Mouse (Mus musculus): ENCODE results near the gene Mcm7. TPM values are rescaled to one million over a fixed set of nuclear protein-coding genes. Genes with fewer than 3 reads are reported as not detected.
"Not testable (repeated sequence)": the region's sequence is repeated elsewhere in the genome, so short reads cannot be mapped to it uniquely, and the experiment has no call there.

Mcm7 gene
- 23.0 and 24.5 TPM in 2 replicates for polyA plus RNA-seq (2012; rRNA removed)

DNA sequence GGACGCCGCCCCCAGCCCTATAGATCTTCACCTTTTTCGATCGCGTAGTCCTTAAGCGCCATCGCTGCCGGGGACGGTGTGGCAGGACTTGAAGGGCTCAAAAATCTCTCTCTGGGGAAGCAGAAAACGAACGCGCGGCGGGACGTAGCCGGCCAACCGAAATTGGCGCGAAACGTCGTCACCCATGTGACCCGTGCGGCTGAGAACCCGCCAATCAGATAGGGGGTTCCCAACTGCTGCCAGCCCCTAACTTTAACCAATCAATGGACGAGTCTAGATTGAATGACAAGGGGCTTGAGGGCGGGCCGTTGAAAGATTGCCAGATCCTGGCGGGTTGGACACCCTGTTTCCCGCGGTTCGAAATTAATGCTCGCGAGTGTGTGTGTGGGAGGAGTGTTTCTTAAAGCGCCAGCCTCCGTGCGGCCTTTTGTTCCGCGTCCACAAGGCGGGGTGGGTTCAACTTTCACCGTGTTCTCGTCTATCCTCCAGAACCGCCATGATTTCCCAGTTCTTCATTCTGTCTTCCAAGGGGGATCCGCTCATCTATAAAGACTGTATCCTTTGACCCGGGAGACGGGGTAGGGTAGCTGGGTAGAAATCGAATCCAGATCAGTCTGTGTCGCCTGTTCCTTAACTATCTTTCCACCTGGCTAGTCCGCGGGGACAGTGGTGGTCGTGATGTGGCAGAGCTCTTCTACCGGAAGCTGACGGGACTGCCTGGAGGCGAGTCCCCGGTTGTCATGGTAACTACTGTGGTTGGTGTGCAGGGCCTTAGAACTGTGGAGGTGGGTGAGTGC is at the start of gene Mcm7, which contains the start of gene Ap4m1:
Gene Mcm7 (minus strand): TSS at position 728 of the 797 bp plus-strand sequence.
Gene Ap4m1 (plus strand): TSS at position 308 of the 797 bp plus-strand sequence.
- H3K27ac ChIP-seq (ENCODE audit: insufficient read depth, low read length), result peak within 1 kb of the TSS; percentile 22; the same call in 1 of the 2 replicates
- under 1% methylated on average over 54 of the region's 54 CpGs for WGBS
- no peaks in the 10 kb centered on the region; the same call in 1 of the 2 replicates for H3K4me1 ChIP-seq (ENCODE audit: control insufficient read depth, insufficient read depth, low read length)
- no peaks in the 10 kb centered on the region for H3K27me3 ChIP-seq (ENCODE audit: control insufficient read depth, insufficient read depth, low read length)
- TF ChIP-seq CTCF (IDR thresholded peaks at IDR 0.05; ENCODE audit: borderline replicate concordance, insufficient read depth, low read depth, low read length) (no peak), POLR2A (IDR thresholded peaks at IDR 0.05; ENCODE audit: borderline replicate concordance, insufficient read depth, low read length) (no peak; the same call in 1 of the 2 replicates)
- DNase-seq, result peak; percentile 99
- H3K4me3 ChIP-seq (replicated peaks; ENCODE audit: insufficient read depth, low read depth, low read length), result peak within 1 kb of the TSS; percentile 79

DNA sequence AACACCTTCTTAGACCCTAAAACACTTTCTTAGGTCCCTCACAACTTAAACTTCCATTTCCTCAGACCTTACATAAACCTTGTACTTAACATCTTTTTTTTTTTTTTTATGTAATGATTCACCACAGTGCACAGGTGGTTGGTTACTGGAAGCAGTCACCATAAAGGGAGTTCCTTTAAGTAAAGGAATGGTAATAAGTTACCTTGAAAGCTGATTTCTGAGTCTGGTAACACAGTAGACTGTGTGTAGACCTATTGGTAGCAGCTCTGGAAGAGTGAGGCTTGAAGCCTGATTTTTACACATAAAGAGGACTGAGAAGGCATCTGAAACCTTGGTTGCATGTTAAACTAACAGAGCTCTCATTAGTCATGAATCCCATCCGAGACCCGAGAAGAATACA is 47.6 kb upstream of the Mcm7 start:
- Histone ChIP-seq H3K27me3 (ENCODE audit: control insufficient read depth, insufficient read depth, low read length) (no peaks in the 10 kb centered on the region; the same call in 1 of the 2 replicates), H3K27ac (ENCODE audit: insufficient read depth, low read length) (no peak overlapping the region), H3K4me1 (ENCODE audit: control insufficient read depth, insufficient read depth, low read length) (no peaks in the 10 kb centered on the region), H3K4me3 (replicated peaks; ENCODE audit: insufficient read depth, low read depth, low read length) (no peak overlapping the region)
- no peak for DNase-seq
- TF ChIP-seq POLR2A (IDR thresholded peaks at IDR 0.05; ENCODE audit: borderline replicate concordance, insufficient read depth, low read length), result no peak
- no peak for TF ChIP-seq CTCF (IDR thresholded peaks at IDR 0.05; ENCODE audit: borderline replicate concordance, insufficient read depth, low read depth, low read length)
- WGBS, result 73% methylated on average over 2 of the region's 2 CpGs

DNA sequence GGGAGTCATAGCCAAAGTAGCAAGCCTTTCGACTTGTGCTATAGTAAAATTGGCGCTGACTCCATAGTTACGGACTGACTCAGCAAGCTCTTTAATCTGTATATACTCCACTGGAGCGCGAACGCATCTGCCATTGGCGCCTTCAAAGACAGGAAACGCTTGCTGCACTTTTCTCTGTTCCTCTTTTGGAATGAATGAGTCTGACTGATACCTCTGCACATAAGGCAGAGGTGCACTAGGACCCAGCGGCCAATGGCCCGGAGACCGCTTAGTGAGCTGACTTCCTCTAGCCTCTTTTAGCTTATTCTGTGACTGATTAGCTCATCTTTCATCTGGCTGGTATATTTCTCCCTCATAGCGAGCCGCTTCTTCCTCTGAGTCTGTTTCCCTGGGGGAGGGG is 44.4 kb upstream of the Mcm7 start:
- H3K4me1 ChIP-seq (ENCODE audit: control insufficient read depth, insufficient read depth, low read length); H3K27ac ChIP-seq (ENCODE audit: insufficient read depth, low read length); DNase-seq; H3K4me3 ChIP-seq (replicated peaks; ENCODE audit: insufficient read depth, low read depth, low read length); H3K27me3 ChIP-seq (ENCODE audit: control insufficient read depth, insufficient read depth, low read length): not testable (repeated sequence)
- WGBS, result 90% methylated on average over 13 of the region's 13 CpGs

DNA sequence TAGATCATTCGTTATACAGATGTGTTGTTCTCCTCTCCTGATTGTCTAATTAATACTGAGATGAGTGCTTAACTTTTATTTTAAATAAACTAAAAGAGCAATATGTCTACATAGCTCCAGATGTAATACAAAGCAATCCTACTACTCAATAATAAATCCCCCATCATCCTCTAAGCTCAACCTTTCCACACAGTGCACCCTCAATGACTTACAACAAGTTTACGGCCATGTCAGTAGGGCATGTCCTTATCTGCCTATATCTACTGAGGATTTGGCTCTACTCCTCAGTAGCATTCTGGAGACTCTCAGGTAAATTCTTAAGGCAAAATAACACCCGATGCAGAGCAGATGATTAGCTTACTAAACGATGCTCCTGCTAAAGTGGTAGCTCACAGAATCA is 35.7 kb upstream of the Mcm7 start:
- H3K27ac ChIP-seq (ENCODE audit: insufficient read depth, low read length), result no peak overlapping the region
- 88% methylated on average over 4 of the region's 4 CpGs for WGBS
- no peaks in the 10 kb centered on the region for H3K4me1 ChIP-seq (ENCODE audit: control insufficient read depth, insufficient read depth, low read length)
- no peak for TF ChIP-seq POLR2A (IDR thresholded peaks at IDR 0.05; ENCODE audit: borderline replicate concordance, insufficient read depth, low read length)
- no peak for TF ChIP-seq CTCF (IDR thresholded peaks at IDR 0.05; ENCODE audit: borderline replicate concordance, insufficient read depth, low read depth, low read length)
- H3K4me3 ChIP-seq (replicated peaks; ENCODE audit: insufficient read depth, low read depth, low read length), result no peak overlapping the region
- H3K27me3 ChIP-seq (ENCODE audit: control insufficient read depth, insufficient read depth, low read length), result no peaks in the 10 kb centered on the region
- DNase-seq, result no peak

DNA sequence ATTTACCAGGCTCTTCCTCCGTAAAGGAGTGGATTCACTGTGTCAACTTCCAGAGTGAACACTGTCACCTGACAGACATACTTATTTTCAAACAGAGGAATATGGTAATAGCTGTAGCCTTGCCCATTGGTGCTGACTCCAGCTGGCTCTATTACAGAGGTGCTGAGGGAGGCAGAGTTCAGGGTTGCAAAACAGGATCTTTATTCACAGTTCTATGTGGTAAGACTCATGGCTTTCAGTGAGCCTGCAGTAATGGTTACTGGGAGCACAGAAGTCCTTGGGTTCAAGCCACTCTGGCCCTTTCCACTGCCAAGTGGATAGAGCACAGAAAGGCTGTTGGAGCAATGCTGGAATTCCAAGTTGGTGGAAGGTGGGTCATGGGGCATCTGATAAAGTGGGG is 35.0 kb upstream of the Mcm7 start:
- WGBS, result 87% methylated on average over 1 of the region's 1 CpGs
- DNase-seq, result no peak

DNA sequence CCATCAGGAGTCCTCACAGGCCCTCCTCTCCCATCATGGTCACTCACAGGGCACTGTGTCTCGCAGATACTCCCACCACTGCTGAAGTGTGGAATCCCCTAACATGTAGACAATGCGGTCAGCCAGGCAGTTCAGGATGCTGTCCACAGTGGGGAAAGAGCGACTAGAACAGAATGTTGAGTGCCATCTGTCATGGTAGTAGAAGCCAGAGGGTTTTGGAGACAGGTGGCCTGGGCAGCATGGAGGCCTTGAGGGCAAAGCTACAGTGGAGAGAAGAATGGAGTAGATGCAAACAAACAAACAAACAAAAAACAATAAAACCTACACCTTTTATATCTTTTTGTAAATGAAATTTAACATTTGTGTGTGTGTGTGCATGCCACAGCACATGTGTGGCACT is 29.9 kb upstream of the Mcm7 start:
- 22% methylated on average over 3 of the region's 3 CpGs for WGBS
- Histone ChIP-seq H3K27ac (ENCODE audit: insufficient read depth, low read length) (no peak overlapping the region), H3K4me1 (ENCODE audit: control insufficient read depth, insufficient read depth, low read length) (peaks cover 6% of the 10 kb centered on the region), H3K27me3 (ENCODE audit: control insufficient read depth, insufficient read depth, low read length) (no peaks in the 10 kb centered on the region), H3K4me3 (replicated peaks; ENCODE audit: insufficient read depth, low read depth, low read length) (no peak overlapping the region)
- TF ChIP-seq POLR2A (IDR thresholded peaks at IDR 0.05; ENCODE audit: borderline replicate concordance, insufficient read depth, low read length), result no peak
- TF ChIP-seq CTCF (IDR thresholded peaks at IDR 0.05; ENCODE audit: borderline replicate concordance, insufficient read depth, low read depth, low read length), result no peak
- DNase-seq, result peak in 1 of 2 experiments; percentile 33

More for the DNA sequence above, 35.0 kb upstream of the Mcm7 start:
- no peak for TF ChIP-seq CTCF (IDR thresholded peaks at IDR 0.05; ENCODE audit: borderline replicate concordance, insufficient read depth, low read depth, low read length)
- TF ChIP-seq POLR2A (IDR thresholded peaks at IDR 0.05; ENCODE audit: borderline replicate concordance, insufficient read depth, low read length), result no peak
- Histone ChIP-seq H3K4me3 (replicated peaks; ENCODE audit: insufficient read depth, low read depth, low read length) (no peak overlapping the region), H3K4me1 (ENCODE audit: control insufficient read depth, insufficient read depth, low read length) (no peaks in the 10 kb centered on the region), H3K27ac (ENCODE audit: insufficient read depth, low read length) (no peak overlapping the region), H3K27me3 (ENCODE audit: control insufficient read depth, insufficient read depth, low read length) (no peaks in the 10 kb centered on the region)

DNA sequence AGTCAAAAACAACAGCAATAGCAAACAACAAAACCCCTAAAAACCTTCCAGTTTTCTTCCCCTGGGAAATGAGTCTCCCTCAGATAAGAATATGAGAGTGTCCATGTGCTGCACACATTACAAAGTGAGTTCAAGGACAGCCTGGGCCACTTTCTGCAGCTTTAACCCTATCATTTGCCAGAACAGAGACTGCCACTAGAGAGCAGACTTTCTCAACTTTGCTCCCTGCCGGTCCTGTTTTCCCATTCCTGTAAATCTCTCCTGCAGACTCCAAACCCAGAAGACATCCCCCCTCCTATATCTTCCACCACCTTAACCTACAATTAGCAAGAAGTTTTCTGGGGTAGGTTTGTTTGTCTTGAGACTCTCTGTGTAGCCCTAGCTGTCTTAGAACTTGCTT is 27.4 kb upstream of the Mcm7 start:
- Histone ChIP-seq H3K27ac (ENCODE audit: insufficient read depth, low read length) (no peak overlapping the region), H3K4me1 (ENCODE audit: control insufficient read depth, insufficient read depth, low read length) (peaks cover 6% of the 10 kb centered on the region), H3K4me3 (replicated peaks; ENCODE audit: insufficient read depth, low read depth, low read length) (no peak overlapping the region), H3K27me3 (ENCODE audit: control insufficient read depth, insufficient read depth, low read length) (no peaks in the 10 kb centered on the region)
- 3% methylated on average over 1 of the region's 1 CpGs for WGBS
- no peak for DNase-seq
- no peak for TF ChIP-seq POLR2A (IDR thresholded peaks at IDR 0.05; ENCODE audit: borderline replicate concordance, insufficient read depth, low read length)
- peak; percentile 45; the same call in 1 of the 2 replicates for TF ChIP-seq CTCF (IDR thresholded peaks at IDR 0.05; ENCODE audit: borderline replicate concordance, insufficient read depth, low read depth, low read length)

DNA sequence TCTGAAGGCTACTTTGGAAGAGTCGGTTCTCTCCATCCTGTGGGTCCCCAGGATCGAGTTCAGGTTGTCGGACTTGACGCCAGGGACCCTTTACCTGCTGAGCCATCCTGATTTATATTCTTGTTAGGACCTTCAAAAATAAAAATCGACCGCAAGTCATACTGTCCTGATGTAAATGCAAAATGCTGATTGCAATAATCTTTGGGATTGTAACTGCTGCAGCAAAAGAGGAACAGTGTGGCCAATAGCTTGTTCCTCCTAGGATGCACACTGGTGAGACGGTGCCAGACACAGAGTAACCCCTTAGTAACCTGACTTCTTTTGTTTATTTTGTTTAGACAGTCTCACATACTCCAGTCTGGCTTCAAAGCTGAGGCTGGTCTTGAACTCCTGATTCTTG is 23.2 kb upstream of the Mcm7 start:
- DNase-seq, result no peak
- WGBS, result 34% methylated on average over 7 of the region's 7 CpGs
- H3K4me3 ChIP-seq (replicated peaks; ENCODE audit: insufficient read depth, low read depth, low read length), result peak overlapping the region; percentile 98
- H3K4me1 ChIP-seq (ENCODE audit: control insufficient read depth, insufficient read depth, low read length), result no peaks in the 10 kb centered on the region
- TF ChIP-seq POLR2A (IDR thresholded peaks at IDR 0.05; ENCODE audit: borderline replicate concordance, insufficient read depth, low read length) (no peak), CTCF (IDR thresholded peaks at IDR 0.05; ENCODE audit: borderline replicate concordance, insufficient read depth, low read depth, low read length) (no peak)
- H3K27me3 ChIP-seq (ENCODE audit: control insufficient read depth, insufficient read depth, low read length), result no peaks in the 10 kb centered on the region
- H3K27ac ChIP-seq (ENCODE audit: insufficient read depth, low read length), result no peak overlapping the region
